Mouse (Mus musculus): Measurements from ENCODE around the gene H2al1b.
"Not testable (repeated sequence)": the region's sequence is repeated elsewhere in the genome, so short reads cannot be mapped to it uniquely, and the experiment has no call there.

GRCm38 (mm10) chrX:11324359-11324758 lies 22.1 kb downstream of the H2al1b start, which contains the start of gene H2al1i:
- TF ChIP-seq CTCF (IDR thresholded peaks at IDR 0.05; ENCODE audit: borderline replicate concordance, control insufficient read depth, extremely low read depth, insufficient read depth, low read length, poor library complexity); POLR2A (IDR thresholded peaks at IDR 0.05; ENCODE audit: control insufficient read depth, extremely low read depth, insufficient read depth, low read length, poor library complexity): not testable (repeated sequence)
